In genomic region chr11:80623038-80623380, GRCm38 (mm10) we compare ENCODE assay signal across 10 mouse cellular contexts.
DNase-seq lines count a peak whose midpoint lies in the region; ATAC-seq lines count a peak whose summit lies in the region.
"Had no signal": no experiment of that assay in that cellular context is flagged by ENCODE, and none has a peak within 500 bp of the region (broad histone marks: within the 10 kb centered on the region; RNA-seq: fewer than 3 reads in every experiment).

No protein-coding gene starts in this region.

- no peaks in the 10 kb centered on the region for H3K36me3 ChIP-seq in forebrain, embryonic 16.5 days (ENCODE audit: control insufficient read depth, insufficient read depth)
- no peaks in the 10 kb centered on the region for H3K36me3 ChIP-seq in neural tube, embryonic 11.5 days (ENCODE audit: control insufficient read depth, insufficient read depth, low read length)
- no peaks in the 10 kb centered on the region for H3K36me3 ChIP-seq in kidney, embryonic 16.5 days (ENCODE audit: insufficient read depth, low read length)
- H3K36me3 ChIP-seq: stomach, embryonic 15.5 days had no signal

- peak overlapping the region; percentile 20 for H3K9ac ChIP-seq in forebrain, embryonic 16.5 days (replicated peaks; ENCODE audit: low read depth, low read length)
- no peak overlapping the region for H3K9ac ChIP-seq in neural tube, embryonic 11.5 days (ENCODE audit: low read length)
- H3K9ac ChIP-seq in kidney, embryonic 16.5 days (replicated peaks; ENCODE audit: low read length), result no peak overlapping the region
- H3K9ac ChIP-seq: stomach, embryonic 15.5 days had no signal

- ATAC-seq in forebrain, embryonic 16.5 days, result peak; percentile 89
- ATAC-seq in neural tube, embryonic 11.5 days (ENCODE audit: insufficient read depth, low FRiP score, low TSS enrichment), result peak; percentile 58; the same call in 1 of the 2 replicates
- no peak for ATAC-seq in kidney, embryonic 16.5 days (ENCODE audit: low FRiP score, low TSS enrichment)
- ATAC-seq in monocyte, adult 5-6 weeks (replicated peaks; ENCODE audit: insufficient number of reproducible peaks, low FRiP score, low TSS enrichment, poor library complexity, severe bottlenecking), result no peak

- H3K4me2 ChIP-seq in forebrain, embryonic 16.5 days (ENCODE audit: low read length), result peak overlapping the region; percentile 49
- peak overlapping the region; percentile 0; the same call in 1 of the 2 replicates for H3K4me2 ChIP-seq in neural tube, embryonic 11.5 days (ENCODE audit: low read depth)
- no peak overlapping the region for H3K4me2 ChIP-seq in kidney, embryonic 16.5 days (replicated peaks; ENCODE audit: low read depth, low read length)
- H3K4me2 ChIP-seq: stomach, embryonic 15.5 days had no signal

- H3K4me3 ChIP-seq in forebrain, embryonic 16.5 days (replicated peaks; ENCODE audit: low read length), result peak overlapping the region; percentile 31
- no peak overlapping the region for H3K4me3 ChIP-seq in neural tube, embryonic 11.5 days (ENCODE audit: low read depth, low read length)
- H3K4me3 ChIP-seq in kidney, embryonic 16.5 days (ENCODE audit: low read length), result no peak overlapping the region
- H3K4me3 ChIP-seq: megakaryocyte, embryonic 14.5 days; stomach, embryonic 15.5 days had no signal

- peak overlapping the region; percentile 96 for H3K27ac ChIP-seq in forebrain, embryonic 16.5 days (ENCODE audit: low read length)
- H3K27ac ChIP-seq in neural tube, embryonic 11.5 days (ENCODE audit: low read depth, low read length), result 0 out of 2 replicates have a peak overlapping the region, but pooled peaks have one; percentile 27
- no peak overlapping the region for H3K27ac ChIP-seq in kidney, embryonic 16.5 days (ENCODE audit: low read length)
- H3K27ac ChIP-seq: stomach, embryonic 15.5 days had no signal

- no peaks in the 10 kb centered on the region for H3K27me3 ChIP-seq in forebrain, embryonic 16.5 days (replicated peaks; ENCODE audit: control insufficient read depth, insufficient read depth, low read length)
- 0 out of 2 replicates have a peak, but pooled peaks cover 5% of the 10 kb centered on the region for H3K27me3 ChIP-seq in neural tube, embryonic 11.5 days (ENCODE audit: control insufficient read depth, insufficient read depth, low read length)
- no peaks in the 10 kb centered on the region for H3K27me3 ChIP-seq in kidney, embryonic 16.5 days (ENCODE audit: insufficient read depth, low read length)
- H3K27me3 ChIP-seq: stomach, embryonic 15.5 days had no signal

- 2% methylated on average over 7 of the region's 7 CpGs for WGBS in forebrain, embryonic 16.5 days
- 28% methylated on average over 7 of the region's 7 CpGs for WGBS in neural tube, embryonic 11.5 days
- WGBS in kidney, embryonic 16.5 days, result 68% methylated on average over 7 of the region's 7 CpGs

- peaks cover 17% of the 10 kb centered on the region for H3K4me1 ChIP-seq in forebrain, embryonic 16.5 days (replicated peaks; ENCODE audit: control insufficient read depth, insufficient read depth, low read length)
- H3K4me1 ChIP-seq in neural tube, embryonic 11.5 days (ENCODE audit: control insufficient read depth, insufficient read depth, low read length), result peaks cover 3% of the 10 kb centered on the region; the same call in 1 of the 2 replicates
- no peaks in the 10 kb centered on the region for H3K4me1 ChIP-seq in kidney, embryonic 16.5 days (ENCODE audit: insufficient read depth, low read length)
- H3K4me1 ChIP-seq: megakaryocyte, embryonic 14.5 days; stomach, embryonic 15.5 days had no signal

- no peaks in the 10 kb centered on the region for H3K9me3 ChIP-seq in forebrain, embryonic 16.5 days (ENCODE audit: control insufficient read depth, low read length)
- H3K9me3 ChIP-seq in neural tube, embryonic 11.5 days (ENCODE audit: control insufficient read depth, low read length), result no peaks in the 10 kb centered on the region
- H3K9me3 ChIP-seq in kidney, embryonic 16.5 days (ENCODE audit: low read length), result no peaks in the 10 kb centered on the region
- H3K9me3 ChIP-seq: megakaryocyte, embryonic 14.5 days; stomach, embryonic 15.5 days had no signal

- peak; percentile 86 for DNase-seq in brain, embryonic 18.5 days (ENCODE audit: low read depth, low spot score)
- DNase-seq in layer of hippocampus, postnatal 14 days (ENCODE audit: low spot score in 2 of 2), result peak; percentile 69 to 85
- DNase-seq in neural tube, embryonic 11.5 days (ENCODE audit: low spot score), result peak; percentile 49
- no peak for DNase-seq in heart, adult 18-20 months
- DNase-seq in urinary bladder, postnatal 4 days (ENCODE audit: low spot score in 2 of 2), result no peak

Comparison
In these comparisons a context has a peak if more than half of its experiments do, and no peak if none do; other contexts are left out.
1. DNase-seq: peak in brain, embryonic 18.5 days (single experiment), layer of hippocampus, postnatal 14 days (2 of 2) and neural tube, embryonic 11.5 days (single experiment); none in heart, adult 18-20 months (0 of 2) and urinary bladder, postnatal 4 days (0 of 2).
2. ATAC-seq: peak in forebrain, embryonic 16.5 days (single experiment) and neural tube, embryonic 11.5 days (single experiment); none in kidney, embryonic 16.5 days (single experiment) and monocyte, adult 5-6 weeks (single experiment).